Mouse (Mus musculus): ENCODE data around the gene Sept11.
A peak's percentile ranks its signal among the peaks of the same experiment; 100 is the strongest.

The Sept11 gene

DNA sequence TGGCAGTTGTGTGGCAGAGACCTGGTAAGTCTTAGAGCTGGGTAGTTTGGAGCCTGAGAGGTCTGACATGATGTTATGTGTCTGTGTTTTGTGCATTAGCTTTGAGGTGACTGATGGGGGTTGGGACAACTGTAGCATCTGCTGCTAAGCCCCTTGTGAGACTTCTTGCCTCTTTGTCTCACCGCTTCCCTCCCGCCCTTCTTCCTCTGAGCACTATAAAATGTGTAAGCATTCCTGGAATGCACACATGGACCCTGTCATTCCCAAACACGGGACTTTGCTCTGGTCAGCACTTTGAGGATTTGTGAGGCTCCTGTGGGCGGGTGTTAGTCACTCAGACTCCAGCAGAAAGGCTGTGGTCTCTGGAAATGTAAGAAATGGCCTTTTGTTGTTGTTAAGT lies 36.7 kb downstream of the Sept11 start:
- peak; percentile 52 to 68 for DNase-seq

DNA sequence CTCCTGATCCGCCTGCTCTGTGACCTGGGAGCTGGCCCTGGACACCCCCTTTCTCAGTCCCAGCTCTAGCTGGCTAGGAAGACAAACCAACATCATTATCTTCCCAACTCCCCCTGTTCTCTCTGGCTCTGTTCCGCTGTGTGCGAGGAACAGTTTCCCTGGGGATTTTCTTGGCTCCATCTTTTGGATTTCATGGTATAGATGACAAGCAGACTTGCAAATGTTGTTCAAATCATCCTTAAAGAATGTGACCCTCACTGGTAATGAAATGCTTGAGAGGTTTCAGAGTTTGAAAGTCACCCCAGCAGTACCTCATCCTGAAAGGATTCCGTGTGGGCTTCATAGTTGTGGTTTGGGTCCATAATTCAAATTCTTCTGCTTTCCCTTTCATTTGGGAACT lies 38.2 kb downstream of the Sept11 start:
- no peak for DNase-seq

- peak in 1 of 2 experiments; percentile 25 for DNase-seq
Measured at GRCm38 (mm10) chr5:93133445-93134244, 40.4 kb downstream of the Sept11 start.

DNA sequence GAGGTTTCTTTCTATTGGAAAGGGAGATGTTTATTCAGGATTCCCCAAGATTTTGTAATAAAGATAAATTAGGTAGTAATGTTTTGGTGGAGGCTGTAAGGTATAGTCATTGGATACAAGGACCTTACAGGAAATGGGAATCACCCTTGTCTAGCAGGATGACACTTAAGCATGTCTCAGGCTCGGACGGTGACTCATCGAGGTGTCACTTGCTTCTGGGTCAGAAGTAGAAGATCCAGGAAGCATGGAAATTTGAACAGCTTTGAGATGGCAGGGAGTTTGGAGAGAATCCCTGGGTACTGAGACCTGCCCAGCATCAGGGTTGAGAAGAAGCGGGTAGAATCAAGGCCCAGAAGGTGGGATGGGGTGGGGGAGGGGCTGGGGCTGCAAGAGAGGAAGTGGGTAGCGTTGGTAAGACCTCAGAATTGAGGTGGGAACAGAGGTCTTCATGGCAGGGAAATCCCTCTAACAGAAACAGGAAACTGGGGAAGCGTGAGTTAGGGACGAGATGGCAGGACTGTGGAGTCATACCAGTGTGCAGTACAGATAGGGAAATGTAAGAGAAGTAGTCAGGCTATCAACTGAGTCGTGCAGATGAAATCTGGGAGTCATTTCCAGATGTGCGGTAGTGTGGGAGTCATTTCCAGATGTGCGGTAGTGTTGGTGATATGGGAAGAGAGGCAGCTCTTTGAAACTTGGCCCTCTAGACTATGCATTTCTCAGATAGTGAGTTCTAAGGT lies 42.3 kb downstream of the Sept11 start:
- no peak for DNase-seq

- no peak for DNase-seq
Measured at GRCm38 (mm10) chr5:93136956-93137586, 43.8 kb downstream of the Sept11 start.

- DNase-seq, result no peak
Measured at GRCm38 (mm10) chr5:93139350-93139749, 46.1 kb downstream of the Sept11 start.

DNA sequence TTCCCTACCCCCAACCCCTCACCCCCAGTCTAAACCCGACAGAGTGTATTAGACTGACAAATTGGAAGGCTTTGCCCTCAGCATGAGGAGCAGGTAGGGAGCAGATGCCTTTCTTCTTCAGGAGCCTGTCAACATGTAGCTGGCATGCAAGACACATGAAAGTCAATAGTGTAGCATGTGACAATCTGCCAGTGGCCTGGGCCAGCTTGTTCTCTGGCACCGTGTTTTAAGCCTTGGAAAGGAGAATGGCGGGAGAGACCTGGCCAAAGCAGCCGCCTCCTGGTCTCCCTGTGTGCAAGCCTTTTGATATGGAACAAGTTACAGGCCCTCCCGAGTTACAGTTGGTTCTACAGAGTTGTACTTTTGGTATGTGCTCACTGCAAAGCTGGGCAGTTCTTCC lies 47.5 kb downstream of the Sept11 start:
- DNase-seq, result no peak

DNA sequence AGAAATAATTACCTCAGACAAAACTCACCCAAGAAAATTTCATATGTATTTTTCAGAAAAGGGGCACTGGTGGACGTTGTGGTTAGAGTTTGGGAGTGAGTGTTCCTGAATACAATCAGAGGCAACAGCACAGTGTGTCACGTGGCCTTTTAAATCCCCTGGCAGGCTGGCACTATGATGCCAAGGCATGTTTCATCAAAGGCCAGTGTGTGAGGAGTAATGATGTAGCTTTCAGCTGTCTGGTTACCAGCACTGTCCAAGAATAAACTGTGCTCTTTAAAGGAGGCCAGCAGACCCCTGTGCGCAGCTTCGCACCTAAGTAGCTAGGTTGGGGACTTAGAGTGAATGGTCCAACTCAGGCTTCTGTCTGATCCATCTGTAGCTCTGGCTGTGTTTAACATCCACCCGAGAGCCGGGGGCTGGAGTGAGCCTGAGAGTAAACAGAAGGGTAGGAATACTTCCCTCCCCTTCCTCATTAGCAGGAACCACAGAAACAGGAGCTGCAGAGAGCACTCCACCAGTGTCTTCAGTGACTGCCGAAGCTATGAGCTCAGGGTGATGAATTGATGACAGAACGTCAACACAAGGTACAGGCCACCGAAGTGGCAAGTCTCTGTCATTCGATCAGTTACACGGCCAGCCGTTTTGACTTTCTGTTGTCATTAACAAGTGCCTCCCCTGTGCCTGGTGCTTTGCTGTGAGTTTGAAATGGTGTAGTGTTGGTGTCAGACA lies 50.3 kb downstream of the Sept11 start:
- DNase-seq, result no peak

DNA sequence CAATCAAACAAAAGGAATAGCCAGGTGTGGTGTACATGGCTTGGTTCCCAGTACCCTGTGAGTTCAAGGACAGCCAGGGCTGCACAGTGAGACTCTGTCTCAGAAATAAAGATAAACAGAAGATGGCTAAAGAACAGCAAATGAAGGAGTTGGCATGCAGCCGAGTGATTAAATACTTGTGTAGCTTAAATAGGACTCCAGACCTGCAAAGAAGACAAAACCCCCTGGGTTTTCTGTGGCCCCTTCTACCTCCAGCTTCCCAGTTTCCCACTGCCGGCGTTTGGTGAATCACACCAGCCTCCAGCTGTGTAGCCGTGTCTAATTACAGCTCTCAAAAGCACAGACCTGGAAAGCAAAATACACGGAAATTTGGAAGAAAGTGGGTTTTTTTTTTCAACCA lies 51.6 kb downstream of the Sept11 start:
- no peak for DNase-seq

DNA sequence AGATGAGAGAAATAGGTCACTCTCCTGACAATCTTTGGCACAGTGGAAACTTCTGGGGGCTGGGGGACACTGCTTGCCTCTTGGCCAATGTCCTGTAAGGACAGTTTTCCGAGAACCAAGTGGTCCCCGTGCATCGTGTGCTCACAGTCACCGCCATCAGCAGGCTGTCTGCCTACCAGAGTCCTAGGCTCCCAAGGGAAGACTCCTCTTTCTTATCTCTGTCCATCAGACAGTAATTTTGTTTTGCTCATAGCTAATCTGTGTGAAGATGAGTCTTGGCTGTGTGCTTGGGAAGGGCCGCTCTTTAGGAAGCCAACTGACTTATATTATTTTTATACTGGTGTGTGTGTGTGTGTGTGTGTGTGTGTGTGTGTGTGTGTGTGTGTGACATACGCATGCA lies 52.3 kb downstream of the Sept11 start:
- no peak for DNase-seq

DNA sequence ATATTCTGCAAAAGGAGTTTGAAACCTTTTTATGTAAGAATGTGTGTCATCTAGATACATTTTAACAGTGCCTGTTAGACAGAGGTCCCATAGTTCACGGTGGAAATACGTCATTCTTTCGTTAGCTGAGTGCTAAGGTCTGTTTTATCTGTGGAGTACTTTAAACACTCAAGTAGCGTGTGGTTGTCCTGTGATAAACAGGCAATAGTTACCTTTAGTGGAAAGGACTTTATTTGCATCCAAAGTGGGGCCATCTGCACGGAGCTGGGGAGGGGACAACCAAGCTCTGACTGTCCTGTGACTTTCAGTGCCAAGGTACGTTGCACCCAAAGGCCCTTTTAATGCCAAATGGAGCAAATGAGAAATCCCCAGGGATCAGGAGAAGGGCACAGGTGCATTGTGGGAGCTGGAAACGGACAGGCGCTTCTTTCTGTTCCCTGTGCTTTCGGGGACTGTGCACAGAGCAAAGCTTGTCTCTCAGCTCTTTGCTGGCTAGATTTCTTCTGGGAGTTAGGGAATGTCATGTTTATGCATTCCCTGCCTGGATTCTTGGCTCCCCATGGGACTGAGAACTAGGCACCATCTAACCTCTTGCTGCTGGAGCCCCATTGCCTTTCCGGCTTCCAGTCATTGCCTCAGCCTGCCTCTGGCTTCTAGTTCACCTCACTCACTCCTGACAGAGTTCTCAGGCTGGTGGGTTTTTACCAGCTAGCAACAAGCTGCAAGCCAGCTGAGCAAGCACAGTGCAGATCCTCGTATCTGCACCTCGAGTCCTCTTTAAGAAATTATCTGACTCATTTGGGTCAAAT lies 56.9 kb downstream of the Sept11 start:
- DNase-seq, result peak in 1 of 2 experiments; percentile 18

- DNase-seq, result no peak
Measured at GRCm38 (mm10) chr5:93151985-93152384, 58.7 kb downstream of the Sept11 start.

DNA sequence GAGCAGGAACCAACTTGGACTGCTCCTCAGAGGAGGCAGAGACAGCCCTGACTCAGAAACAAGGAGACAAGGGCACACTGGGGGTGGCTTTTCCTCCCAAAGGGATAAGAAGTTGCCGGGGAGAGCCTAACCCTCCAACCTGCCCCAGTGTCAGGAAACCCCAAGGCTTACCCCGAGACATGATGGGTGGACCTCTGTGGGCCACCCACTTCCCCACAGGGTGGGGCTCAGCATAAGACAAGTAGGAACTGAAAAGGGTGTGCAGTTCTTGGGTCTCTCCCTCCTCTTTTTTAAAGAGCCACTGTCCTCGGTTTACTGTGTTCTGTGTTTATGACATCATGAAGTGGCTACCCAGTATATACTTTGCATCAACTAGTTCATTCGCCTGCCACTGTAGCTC lies 59.2 kb downstream of the Sept11 start:
- no peak for DNase-seq

GRCm38 (mm10) chr5:93154401-93154800 lies 61.2 kb downstream of the Sept11 start:
- no peak for DNase-seq

- DNase-seq, result peak; percentile 45 to 74
Measured at GRCm38 (mm10) chr5:93163541-93163940, 70.3 kb downstream of the Sept11 start.

GRCm38 (mm10) chr5:93167919-93168516 lies 74.8 kb downstream of the Sept11 start:
- DNase-seq, result no peak

GRCm38 (mm10) chr5:93168654-93169053 lies 75.4 kb downstream of the Sept11 start:
- no peak for DNase-seq

GRCm38 (mm10) chr5:93171420-93171819 lies 78.2 kb downstream of the Sept11 start:
- DNase-seq, result no peak

DNA sequence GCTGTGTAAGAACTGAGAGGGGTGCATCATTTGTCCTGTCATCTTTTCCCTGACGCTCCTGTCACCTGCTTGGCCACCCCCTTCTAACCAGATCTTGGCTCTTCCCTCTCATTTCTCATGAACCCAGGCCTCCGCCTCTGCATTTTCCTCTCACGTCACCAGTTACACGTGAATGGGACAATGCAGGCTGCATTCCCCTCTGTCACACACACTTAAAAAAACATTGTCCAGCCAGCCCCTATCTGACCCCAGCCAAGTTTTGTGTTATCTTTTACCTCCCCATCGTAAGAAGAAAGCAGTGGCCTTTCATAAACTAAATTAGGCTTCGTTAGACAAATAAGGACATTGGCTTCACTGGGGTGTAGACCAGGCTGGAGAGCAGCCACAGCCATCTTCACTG lies 79.3 kb downstream of the Sept11 start:
- DNase-seq, result no peak

GRCm38 (mm10) chr5:93174675-93175074 lies 81.4 kb downstream of the Sept11 start:
- DNase-seq, result no peak

DNA sequence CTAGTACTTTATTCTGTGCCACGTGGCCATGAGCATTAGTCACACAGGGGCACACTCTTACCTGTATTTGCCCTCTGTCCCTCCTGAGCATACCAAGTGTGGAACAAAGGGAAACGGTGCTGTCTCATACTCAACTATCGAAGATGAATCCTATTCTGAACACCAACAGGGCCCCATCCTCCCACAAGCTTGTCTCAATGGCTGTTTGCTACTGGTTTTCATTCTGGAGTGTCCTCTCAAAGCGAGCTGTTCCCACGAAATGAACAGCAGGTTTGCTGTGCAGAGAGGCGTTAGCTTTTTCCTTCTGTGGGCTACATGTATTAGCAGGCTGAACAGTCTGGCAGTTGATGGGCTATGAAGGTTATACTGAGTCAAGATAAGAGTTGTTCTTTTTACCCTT lies 85.4 kb downstream of the Sept11 start:
- no peak for DNase-seq

DNA sequence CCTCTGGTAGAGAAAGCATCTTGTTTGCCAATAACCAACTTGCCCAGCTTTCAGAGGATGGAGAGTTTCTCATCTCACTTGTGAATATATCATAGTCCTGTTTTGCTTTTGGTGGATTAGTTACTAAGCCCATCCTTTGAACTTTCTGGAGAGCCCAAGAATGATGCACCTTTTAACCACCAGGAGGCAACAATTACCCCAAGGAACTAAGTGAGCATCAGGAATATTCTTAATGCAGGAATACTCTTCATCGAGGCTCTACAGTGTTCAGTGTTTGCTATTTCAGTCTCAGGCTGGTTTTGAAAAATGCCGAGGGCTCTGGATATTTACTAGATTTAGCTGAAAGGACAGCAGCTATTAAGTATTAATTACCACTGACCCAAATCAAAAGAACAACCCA lies 87.0 kb downstream of the Sept11 start:
- peak; percentile 24 to 25 for DNase-seq
